Mouse (Mus musculus) gastrocnemius, postnatal 36 days (tissue): Measurements from ENCODE around the gene Hs2st1. TPM values are rescaled to one million over a fixed set of nuclear protein-coding genes. Genes with fewer than 3 reads are reported as not detected.

Source experiments
- DNase-seq, 2 experiments: peaks; one replicate each; pipeline ENCODE4 v3.0.0; 2022
- intact Hi-C: fragments of 180-260 bp; cut with DNase I; formaldehyde crosslinking; loops from one replicate; pipeline ENCODE4 v1.15.1; 2025
- total RNA-seq, 2 experiments: library from RNA; stranded (reverse); gene quantifications; 2 replicates each; pipeline ENCODE4 v1.2.3; 2021

Hs2st1 gene
- total RNA-seq, 2 experiments from 2014 or later: 10.5 to 12.0 TPM

DNA sequence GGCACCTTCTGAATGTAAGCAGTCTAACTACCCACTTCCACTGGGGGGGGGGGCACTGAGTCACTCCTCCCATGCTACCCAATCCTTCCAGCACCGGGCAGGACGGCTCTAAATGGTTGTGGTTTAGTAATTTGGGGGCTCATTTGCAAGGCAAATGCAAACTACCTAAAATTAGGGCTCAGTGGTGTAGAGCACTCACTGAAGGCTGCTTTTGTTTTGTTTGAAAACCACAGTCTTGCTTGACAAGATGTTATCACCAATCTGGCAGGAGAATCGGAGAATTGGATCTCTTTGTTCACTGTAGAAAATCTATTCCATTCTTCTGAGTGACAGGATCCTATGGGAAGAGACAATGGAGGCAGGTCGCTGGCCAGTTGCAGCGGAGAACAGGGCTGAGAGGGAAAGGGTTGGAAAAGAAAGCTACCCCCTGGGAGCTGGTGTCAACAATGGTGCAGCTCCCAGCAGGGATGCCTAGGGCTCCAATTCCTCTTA, 158.9 kb downstream of the Hs2st1 start:
- no peak for DNase-seq
- intact Hi-C loops: no loop called here

DNA sequence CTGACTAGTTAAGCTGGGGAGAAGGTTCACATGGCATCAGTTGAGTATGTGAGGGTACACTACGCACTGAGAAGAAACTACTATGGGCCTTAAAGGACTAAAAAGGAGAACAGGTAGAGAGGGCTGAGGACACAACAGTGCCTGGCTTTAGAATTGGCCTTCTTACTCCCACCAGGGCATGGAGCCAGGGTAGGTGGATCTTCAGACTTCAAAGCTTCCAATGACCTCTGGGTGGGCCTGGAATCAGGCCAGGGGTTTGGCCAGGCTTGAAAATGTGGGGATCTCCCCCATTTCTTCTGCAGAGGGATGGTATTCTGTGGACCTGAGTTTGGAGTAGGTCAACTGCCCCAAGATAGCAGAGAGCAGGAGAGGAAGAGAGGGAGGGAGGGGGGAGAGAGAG, 161.0 kb downstream of the Hs2st1 start:
- no peak for DNase-seq
- intact Hi-C loops: no loop called here

DNA sequence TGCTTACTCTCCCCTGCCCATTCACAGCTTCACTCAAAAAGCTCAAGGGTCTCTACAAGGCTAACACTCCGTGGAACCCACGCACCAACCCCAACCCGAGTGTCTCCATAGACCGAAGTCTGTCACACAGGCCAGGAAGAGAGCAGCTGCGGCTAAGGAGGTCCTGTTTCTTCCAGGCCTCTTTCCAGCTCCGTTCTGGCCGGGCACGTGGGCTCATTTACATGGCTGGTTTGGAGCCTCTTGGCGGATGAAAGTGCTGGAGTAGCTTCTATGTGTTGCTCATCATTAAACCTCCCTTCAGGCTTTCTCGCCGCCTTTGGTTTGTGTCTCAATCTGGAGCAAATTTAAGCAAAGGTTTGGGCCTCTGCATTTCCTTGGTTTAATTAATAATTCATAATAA, 164.7 kb downstream of the Hs2st1 start:
- DNase-seq: peak in 1 of 2 experiments; percentile 10
- intact Hi-C loops: no loop called here

DNA sequence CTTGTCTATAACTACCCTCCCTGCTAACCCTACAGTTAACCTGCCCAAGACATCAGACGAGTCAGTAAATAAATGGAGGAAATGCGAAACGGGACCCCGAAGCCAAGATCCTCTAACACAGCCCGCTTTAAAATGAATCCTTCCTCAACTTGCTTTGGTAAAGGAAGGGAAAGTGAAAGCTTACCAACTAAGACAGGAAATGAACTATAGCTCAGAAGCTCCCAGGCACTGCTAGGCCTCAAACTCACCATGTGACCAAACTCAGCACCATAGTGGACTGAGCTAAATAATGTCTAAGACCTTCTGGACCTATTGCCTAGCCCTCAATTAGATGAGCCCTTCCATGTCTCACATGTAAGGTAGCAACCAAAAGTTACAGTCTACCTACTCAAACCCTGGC, 168.7 kb downstream of the Hs2st1 start:
- intact Hi-C loops: no loop called here
- DNase-seq: no peak

DNA sequence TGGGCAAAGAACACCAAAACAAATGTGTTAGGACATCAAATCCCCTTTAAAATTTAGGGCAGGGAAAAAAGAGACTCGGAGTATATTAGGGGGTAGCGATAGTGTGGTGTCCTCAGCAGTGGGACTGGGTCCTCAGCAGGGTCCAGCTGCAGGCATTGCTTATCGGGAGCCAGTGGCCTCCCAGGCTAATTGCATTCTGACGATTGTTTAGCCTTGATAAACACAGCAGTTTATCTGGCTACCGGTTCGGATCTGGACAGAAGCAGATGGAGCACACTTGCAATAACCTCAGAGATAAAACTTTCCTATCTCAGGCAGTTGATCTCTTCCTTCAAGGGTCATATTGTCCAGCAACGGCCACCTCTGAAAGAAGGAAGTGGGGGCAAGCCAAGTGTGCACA, 169.1 kb downstream of the Hs2st1 start:
- DNase-seq: no peak
- intact Hi-C loops: no loop called here

DNA sequence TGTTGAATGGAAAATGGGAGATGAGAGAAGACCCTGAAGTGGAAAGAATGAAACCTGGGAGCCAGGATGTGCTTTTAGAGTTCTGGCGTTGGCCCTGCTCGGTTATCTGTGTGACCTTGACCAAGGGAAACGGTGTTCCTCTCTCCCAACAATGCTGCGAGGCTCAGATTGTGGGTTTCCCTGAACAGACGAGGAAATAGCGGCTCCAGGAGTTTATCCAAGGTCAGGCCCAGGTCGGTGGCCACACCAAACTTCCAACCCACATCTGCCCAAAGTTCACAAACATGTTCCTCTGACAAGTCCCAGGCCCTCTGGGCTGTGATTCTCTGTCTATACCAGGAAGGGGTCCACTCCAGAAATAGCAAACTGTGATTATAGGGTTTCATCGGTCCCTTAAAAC, 169.6 kb downstream of the Hs2st1 start:
- intact Hi-C loops: no loop called here
- no peak for DNase-seq

DNA sequence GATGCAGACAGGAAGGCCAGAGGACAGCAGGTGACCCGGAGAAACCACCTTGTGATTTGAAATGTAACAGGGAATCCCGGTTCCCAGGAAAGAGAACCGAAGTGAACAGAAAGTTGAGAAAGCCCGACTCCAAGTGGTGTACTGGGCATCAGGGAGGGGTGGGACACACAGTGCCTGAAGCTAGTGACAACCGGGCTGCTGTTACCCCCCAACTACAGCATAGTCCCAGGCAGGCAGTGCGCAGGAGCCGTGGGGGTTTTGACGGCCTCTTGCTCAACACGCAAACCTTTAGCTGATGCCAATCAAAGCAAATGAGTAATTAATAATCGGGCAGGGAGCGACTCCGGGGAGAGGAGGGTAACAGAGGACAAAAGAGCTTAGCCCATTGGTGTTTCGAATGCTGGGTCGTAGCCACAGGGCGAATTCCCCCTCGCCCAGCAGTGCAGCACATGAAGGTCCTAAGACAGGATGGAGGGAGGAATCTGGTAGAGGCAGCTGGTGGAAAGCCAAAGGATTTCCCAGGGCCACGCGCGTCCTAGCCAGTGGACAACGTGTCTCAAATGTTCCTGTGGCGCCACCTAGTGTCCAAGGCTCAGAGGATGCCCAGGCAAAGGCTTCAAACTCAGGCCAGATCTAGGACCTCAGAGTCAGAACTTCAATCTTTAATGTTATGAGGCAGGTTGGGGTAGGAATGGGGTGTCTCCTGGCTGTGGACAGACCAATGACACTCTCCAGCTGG, 170.5 kb downstream of the Hs2st1 start:
- intact Hi-C loops: loop anchor here (1.0 kb wide), 1 partner anchor 37 kb away; no protein-coding TSS in a partner anchor
- peak; percentile 69 to 78 for DNase-seq

DNA sequence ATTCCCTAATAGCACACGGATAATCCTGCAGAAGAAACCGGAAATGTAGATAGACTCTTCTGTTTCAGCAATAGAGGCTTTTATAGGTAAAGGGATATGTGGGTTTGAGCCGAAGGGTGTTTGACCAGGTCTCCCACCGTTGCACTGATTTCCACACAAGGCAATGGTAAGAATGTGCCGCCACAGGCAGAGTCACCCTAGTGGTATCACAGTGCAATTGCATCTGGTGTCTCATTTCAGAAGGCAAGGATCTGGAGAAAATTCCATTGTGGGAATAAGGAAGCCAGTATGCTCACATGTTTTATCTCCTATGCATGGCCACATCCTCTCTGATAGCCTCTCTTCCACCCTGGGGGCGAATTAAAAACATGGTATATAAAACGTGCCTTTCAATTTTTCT, 171.8 kb downstream of the Hs2st1 start:
- no peak for DNase-seq
- intact Hi-C loops: no loop called here

DNA sequence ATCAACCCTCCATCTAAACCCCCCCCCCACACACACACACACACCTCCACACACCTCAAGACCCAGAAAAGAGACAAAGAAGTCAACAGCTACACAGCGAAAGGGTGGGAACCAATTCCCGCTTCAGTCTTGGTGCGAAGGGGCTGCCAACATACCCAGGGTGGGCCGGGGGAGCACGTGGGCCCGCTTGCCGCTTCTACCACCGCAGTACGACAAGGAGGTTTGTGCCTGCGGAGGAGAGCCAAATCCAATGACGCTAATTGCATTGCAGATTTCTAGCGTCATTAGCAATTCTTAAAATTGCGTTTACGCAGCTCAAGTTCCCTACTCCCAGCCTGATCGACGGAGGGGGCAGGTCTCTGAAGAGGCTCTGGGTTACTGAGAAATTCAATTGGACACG, 173.5 kb downstream of the Hs2st1 start:
- DNase-seq: no peak
- intact Hi-C loops: no loop called here

DNA sequence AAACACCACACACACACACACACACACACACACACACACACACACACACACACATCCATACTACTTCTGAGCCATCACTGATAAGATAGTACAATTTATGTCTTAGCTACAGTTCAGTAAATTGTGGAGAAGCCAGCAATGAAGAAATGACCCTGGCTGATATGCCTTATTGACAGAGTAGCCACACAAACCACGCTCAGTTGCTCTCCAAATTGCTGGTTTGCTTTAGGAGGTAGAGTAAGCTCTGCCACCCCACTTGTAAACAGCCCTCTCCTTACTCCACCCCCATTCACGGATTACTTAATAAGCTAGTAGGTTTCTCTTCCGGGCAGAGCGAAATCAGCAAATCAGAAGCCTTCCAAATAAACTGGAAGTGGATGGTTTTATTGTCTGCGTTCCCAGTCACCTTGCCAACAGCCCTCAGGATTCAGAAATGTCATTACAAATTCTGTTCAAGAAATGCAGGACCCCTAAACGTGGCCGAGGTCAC, 175.5 kb downstream of the Hs2st1 start:
- intact Hi-C loops: no loop called here
- DNase-seq: no peak

DNA sequence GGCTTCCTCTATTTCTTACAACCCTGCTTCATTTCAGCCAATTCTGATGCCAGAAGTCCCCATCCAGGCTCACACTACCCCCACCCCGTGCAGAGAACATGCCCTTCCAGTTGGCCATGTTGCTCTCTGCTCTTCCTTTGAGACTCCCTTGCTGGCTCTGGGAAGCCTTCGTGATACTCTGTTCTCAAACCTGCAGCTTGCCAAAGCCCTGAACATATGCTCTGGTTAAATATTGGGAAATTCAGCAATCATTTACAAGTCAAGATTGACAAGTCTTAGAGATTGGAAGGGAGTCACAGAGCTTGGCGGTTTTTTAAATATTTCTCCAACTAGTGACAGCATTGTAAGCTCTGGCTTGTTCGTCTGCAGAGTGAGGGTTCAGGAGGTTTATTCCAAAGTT, 183.5 kb downstream of the Hs2st1 start:
- intact Hi-C loops: no loop called here
- DNase-seq: no peak

DNA sequence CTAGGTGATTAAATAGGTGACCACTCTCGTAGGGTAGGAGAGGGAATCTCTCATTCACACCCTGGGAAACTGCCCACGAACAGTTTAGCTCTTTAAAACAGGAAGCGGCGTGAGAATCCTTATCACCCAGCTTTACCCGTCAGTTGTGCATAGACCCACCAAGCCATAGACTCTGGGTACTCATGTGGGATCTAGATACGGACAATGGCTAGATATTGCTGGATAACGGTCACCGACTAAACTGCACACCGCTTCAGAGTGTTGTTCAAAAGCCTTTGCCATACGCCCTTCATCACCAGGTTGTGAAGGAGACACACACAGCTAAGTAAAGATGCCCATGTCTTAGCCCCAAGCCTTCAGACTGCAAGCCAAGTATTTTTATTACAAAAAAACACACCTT, 185.3 kb downstream of the Hs2st1 start:
- DNase-seq: no peak
- intact Hi-C loops: no loop called here

DNA sequence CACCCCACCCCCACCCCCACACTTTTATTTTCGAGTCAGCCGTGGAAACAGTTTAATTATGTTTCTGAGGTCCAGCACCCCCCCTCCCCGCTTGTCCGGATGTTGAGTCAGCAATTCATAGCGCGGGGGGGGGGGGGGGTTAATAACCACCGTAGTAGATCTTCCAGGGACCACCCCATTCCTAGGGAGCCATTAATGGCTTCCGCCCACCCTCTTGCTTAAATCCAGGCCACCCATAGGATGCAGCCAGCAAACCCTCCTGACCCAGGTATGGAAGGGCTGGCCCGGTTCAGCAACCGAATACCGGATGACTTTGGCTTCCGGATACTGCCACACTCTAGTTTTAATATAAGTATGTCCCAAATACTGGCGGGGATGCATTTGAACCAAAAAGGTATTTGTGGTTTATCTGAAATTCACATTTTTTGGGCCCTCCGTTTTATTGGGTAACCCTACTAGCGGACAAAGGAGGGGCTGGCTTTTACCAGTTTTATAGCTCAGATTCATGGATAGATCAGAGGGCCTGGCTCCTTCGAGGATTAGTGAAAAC, 188.5 kb downstream of the Hs2st1 start:
- intact Hi-C loops: no loop called here
- DNase-seq: no peak

DNA sequence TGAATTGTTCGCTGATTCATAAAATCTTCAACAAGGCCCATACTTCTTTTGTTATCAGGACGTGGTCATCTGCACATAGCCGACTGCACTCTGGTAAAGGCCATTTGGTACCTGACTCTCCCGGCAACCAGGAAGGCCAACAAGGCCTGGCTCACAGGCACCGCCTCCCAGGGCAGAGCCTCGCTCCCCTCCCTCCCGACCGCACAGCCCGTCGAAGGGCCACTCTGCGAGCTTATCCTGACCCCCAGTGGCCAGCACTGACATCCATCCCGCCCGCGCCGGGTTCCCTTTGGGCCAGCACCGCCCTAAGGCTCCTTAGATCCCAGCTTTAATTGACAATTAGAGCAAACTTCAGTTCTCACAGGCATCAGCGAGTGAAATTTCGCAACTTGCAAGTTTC, 189.1 kb downstream of the Hs2st1 start:
- intact Hi-C loops: no loop called here
- peak; percentile 53 to 72 for DNase-seq

DNA sequence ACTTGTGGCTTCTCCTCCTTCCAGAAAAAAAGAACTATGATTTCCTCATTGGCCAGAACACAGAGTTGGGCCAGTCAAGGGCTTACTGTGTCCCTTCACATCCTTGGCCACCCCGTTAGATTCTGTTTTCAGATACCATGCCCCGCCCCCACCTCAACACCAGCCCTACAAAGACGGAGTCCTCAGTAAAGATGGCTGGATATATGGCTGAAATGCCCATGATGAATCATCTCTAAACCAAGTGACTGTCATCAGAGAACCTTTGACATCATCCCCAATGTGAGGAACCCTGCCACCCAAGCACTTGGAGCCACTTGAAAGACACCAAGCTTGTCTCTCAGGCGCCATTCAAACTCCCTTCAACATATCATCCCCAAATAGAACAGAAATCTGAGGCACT, 190.2 kb downstream of the Hs2st1 start:
- no peak for DNase-seq
- intact Hi-C loops: no loop called here

Other genes starting within 250 kb of the Hs2st1 start
- gene Selenof, start 123 bp upstream of the Hs2st1 start, total RNA-seq: 100 to 1,000 TPM in 1 of 2 experiments, 10 to 100 TPM in 1; 98.7 to 111 TPM
- gene Sh3glb1, start 150.2 kb upstream of the Hs2st1 start, total RNA-seq: 100 to 1,000 TPM; 303 to 325 TPM
- gene Clca3a1, start 190.8 kb upstream of the Hs2st1 start, total RNA-seq: under 1 TPM in 1 of 2 experiments, not detected in 1; 0.15 TPM
- gene Clca3a2, start 249.3 kb upstream of the Hs2st1 start, total RNA-seq: not detected